Mouse (Mus musculus) MEL-GATA-1-ER (cell line): ENCODE data around the gene Qrich2.
"Not testable (repeated sequence)": the region's sequence is repeated elsewhere in the genome, so short reads cannot be mapped to it uniquely, and the experiment has no call there.

Source experiments
- DNase-seq: peaks from one replicate; pipeline ENCODE4 v3.0.0-alpha.2; 2012; ENCODE audit warnings: low read depth; ENCODE audit errors: extremely low read depth

The Qrich2 gene

GRCm38 (mm10) chr11:116430723-116431427, 35.2 kb downstream of the Qrich2 start:
- no peak for DNase-seq

GRCm38 (mm10) chr11:116429862-116430613, 36.0 kb downstream of the Qrich2 start:
- DNase-seq = no peak

- no peak for DNase-seq
These were observed 36.9 kb downstream of the Qrich2 start for GRCm38 (mm10) chr11:116428872-116429859.

- no peak for DNase-seq
These were observed 39.0 kb downstream of the Qrich2 start for GRCm38 (mm10) chr11:116426852-116427575.

GRCm38 (mm10) chr11:116426328-116426727, 39.7 kb downstream of the Qrich2 start:
- not testable (repeated sequence) for DNase-seq

GRCm38 (mm10) chr11:116424621-116425407, 41.2 kb downstream of the Qrich2 start:
- DNase-seq = no peak

- peak; percentile 86 for DNase-seq
These were observed 42.0 kb downstream of the Qrich2 start for GRCm38 (mm10) chr11:116423782-116424620.

- DNase-seq = no peak
These were observed 42.8 kb downstream of the Qrich2 start for GRCm38 (mm10) chr11:116423214-116423613.

- no peak for DNase-seq
These were observed 43.5 kb downstream of the Qrich2 start for GRCm38 (mm10) chr11:116422562-116422961.

- no peak for DNase-seq
These were observed 44.9 kb downstream of the Qrich2 start for GRCm38 (mm10) chr11:116421102-116421501.

- no peak for DNase-seq
These were observed 47.1 kb downstream of the Qrich2 start for GRCm38 (mm10) chr11:116418841-116419462.

GRCm38 (mm10) chr11:116418194-116418840, 47.7 kb downstream of the Qrich2 start:
- no peak for DNase-seq

GRCm38 (mm10) chr11:116417054-116417453, 49.0 kb downstream of the Qrich2 start:
- no peak for DNase-seq

- DNase-seq = no peak
These were observed 49.7 kb downstream of the Qrich2 start for GRCm38 (mm10) chr11:116416196-116416943.

- DNase-seq = peak; percentile 80
These were observed 52.4 kb downstream of the Qrich2 start for GRCm38 (mm10) chr11:116413631-116414022.

GRCm38 (mm10) chr11:116412904-116413630, 53.0 kb downstream of the Qrich2 start, which contains the start of gene Rnf157:
Rnf157 (minus strand) TSS chr11:116413032.
- DNase-seq = no peak
